Mouse (Mus musculus): ENCODE measurements around the gene Amot.

Gene Amot

DNA sequence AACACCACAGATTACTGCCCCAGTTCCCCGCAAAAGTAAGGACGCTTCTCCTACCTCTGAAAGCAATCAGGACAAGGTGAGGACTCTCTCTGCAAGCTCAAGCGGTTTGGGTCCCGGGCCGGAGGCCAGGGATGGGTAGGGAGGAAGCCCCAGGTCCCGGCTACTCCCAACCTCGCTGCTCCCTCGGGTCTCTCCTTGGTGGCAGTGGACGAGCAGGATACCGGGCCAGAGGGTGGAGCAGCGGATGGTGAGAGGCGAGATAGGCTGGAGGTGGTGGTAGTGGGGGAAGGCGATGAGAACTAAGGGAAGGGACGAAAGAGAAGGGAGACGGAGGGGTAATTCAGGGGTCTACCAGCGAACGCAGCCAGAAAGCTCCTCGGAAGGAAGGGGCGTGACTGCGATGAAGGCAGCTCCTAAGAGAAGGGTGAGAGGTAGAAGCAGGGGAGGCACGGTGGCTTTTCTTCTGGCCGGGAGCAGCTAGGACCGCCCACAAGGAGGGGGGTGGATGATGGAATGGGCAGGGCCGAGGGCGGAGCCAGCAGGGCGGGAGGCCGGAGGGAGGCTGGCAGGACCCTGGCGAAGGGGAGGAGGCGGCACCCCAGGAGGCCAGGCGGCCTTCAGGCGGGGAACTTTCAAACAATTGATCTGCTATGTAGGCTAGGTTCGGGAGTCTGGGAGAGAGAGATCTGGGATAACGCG is at the start of gene Amot:
Gene Amot, minus strand, starts transcription at position 465 of the 699 bp plus-strand sequence.
- DNase-seq (ENCODE audit: low spot score) = peak; percentile 85

DNA sequence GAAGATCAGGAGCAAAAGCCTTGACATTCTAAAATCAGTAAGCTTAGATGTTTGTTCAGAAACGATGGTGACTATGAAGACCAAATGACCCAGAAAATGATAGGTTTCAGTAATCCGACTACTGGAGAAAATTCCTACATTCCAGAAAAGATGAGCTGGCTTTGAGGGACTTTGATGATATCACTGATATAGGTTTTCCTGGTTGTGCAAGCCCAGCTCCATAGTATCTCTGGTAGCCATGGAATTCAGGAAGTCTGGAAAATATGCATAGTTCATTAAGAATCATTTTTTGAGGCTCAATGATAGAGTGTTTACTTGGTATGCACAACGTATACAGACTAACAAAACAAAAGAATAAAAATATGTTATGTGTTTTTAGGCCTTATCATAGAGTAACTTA is 40.1 kb upstream of the Amot start:
- no peak for DNase-seq (ENCODE audit: low spot score)

DNA sequence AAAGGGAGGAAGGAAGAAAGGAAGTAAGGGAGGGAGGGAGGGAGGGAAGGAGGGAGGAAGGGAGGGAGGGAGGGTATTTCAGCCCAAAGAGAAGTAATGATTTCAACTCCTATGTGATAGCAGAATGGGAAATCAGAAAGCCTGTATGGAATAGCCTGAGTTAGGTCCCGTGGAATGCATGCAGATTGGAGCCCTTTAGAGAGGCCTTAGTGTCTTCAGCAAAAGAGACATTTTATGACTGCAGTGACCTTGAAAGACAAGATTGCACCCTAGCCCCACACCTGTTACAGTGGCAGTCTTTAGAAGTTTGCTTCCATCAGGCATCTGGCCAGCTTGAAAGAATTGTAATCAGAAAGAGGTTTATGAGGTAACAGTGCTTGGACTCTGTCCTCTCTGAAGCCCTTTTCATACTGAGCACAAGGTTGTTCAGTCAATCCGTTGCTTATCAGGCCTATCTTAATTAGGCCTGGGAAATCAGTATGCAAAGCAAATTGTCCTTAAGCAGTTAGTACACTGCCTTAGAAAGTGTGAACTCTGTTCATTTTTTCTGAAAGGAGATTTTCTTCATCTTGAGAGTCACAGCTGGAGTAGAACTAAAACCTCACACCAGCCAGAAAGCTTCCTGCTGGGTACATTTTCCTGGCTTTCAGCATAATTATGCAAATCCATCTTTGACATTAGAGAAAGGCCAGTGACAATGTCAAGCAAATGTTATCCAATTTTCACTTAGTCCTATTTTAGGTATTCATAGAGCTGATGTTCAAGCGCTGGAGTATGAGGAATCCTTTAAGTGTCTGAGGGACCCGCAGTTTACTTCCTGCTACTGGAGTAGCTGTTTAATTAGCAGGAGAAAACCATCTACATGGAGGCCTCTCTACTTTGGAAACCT is 38.9 kb upstream of the Amot start:
- no peak for DNase-seq (ENCODE audit: low spot score)

DNA sequence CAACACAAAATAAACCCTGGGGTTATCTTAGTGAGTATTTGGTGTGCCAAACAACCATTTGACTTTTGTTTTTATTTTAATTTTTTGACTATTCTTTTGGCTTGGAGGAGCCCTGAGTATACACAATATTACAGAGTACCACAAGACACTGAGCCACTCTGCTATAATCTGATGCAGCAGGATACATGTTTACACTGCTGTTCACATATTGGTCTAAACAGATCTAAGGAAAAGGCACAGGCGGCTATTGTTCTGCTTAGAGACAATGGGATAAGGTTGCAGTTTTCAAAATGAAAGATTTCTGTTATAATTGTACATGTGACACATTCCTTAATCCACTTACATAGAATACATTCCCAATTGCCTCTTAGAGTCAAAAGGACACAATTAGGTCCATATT is 36.1 kb upstream of the Amot start:
- DNase-seq (ENCODE audit: low spot score) = no peak

DNA sequence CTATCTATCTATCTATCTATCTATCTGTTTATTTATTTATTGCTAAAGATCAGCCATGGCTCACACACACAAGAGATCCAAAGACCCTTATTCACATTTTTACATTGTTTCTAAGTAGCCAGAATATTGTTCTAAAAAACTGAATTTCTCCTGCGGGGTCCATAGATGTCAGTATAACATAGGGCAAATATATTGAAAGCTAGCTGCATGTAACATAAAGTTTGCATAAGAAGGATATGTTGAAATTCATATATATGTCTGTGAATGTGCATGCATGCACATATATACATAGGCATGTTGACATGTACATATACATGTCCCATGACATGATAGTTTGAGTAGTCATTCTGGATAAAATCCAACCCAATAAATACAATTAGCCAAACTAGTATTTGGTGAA is 35.3 kb upstream of the Amot start:
- DNase-seq (ENCODE audit: low spot score) = no peak

DNA sequence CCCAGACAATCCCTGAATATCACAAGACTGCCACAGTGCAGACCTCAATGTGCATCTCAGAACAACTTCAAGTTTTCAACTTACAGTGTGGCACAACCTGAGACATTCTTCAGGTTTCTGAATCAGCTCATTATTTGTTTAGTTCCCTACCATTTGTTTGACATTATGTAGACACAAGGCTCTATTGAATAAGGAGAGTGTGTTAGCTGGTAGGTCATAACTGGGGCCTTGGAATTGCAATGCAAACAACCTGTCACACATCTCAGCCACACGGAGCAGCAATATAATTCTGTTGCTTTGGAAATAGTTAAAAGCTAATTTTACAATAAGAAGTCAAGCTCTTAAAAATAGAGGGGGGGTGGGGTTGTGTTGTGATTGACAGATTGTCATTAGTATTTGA is 24.6 kb upstream of the Amot start:
- no peak for DNase-seq (ENCODE audit: low spot score)

DNA sequence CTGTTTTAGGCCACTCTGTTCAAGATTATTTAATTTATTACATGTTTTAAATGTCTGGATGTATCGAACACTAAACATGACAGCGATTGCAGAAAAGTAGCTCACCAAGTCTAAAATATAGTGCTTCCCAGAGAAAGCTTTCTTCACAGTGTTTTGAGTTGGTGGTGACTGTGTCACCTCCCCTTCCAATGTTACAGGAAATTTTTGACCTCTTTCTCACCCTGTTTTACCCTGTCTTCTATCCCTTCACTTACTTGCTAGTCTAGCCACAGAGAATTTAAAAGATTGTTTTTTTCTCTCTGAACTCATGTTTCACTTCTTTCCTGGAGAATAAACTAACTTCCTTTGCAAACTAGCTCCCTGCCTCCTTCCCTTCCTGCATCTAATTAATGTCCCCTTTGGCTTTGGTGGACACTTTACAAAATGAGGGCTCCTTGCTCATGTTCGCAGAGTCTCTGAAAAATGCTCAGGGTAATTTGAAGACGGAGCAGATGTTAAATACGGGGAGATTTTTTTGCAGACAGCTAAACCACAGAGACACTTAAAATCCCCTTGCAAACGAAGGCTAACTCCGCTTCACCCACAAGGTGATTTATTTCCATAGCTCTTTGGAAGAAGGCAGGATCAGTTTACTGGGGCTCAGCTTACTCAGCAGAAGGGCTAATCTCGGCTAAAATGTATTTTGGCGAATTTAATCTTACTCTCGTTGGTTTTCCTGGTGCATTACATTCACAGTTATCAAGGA is 11.5 kb upstream of the Amot start:
- DNase-seq (ENCODE audit: low spot score) = peak; percentile 8

DNA sequence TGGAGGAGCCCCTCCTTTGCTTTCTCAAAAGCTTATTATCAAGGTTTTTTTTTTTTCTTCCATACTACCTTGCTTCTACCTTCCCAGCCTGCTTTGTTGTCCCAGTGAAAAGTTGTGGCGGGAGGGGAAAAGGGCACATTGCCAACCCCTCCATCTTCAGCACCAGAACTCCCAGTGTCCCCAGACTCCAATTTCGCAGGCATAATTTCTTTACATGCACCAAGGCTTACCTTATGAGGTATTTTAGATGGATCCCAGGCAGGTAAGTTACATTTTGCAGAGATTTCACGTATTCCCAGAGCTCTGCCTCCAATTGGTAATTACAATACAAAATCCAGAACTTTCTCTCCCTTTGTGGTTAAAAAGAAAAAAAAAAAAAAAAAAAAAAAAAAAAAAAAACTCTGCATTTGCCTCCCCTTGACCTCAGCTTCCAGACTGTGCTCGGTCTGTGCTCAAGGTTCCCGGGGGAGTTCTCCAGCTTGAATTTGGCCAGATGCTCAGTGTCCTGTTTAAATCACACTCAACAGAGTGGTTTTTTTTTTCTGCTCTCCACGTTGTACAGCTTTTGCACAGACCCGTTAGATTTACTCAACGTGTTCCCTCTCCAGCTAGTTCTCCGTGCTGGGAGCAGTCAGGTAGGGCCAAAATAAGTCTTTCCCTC is 10.6 kb upstream of the Amot start:
- DNase-seq (ENCODE audit: low spot score) = peak; percentile 41

DNA sequence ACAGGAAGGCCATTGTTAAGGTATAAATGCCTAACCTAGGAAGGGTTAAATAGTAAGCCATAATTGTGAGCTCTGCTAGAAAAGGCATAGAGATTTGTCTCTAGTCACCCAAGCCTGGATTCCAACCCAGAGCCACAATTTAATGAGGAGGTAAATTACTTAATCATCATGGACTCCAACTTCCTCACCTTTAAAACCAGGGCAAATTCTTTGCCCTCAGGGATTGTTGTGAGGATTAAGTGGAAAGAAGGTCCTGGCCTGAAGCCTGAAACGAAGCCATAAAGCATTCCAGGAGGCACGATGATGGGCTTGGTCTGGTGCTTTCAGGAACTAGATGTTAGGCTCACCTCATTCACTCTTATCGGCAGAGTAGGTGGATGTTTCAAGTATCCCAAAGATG is 5.7 kb upstream of the Amot start:
- no peak for DNase-seq (ENCODE audit: low spot score)

DNA sequence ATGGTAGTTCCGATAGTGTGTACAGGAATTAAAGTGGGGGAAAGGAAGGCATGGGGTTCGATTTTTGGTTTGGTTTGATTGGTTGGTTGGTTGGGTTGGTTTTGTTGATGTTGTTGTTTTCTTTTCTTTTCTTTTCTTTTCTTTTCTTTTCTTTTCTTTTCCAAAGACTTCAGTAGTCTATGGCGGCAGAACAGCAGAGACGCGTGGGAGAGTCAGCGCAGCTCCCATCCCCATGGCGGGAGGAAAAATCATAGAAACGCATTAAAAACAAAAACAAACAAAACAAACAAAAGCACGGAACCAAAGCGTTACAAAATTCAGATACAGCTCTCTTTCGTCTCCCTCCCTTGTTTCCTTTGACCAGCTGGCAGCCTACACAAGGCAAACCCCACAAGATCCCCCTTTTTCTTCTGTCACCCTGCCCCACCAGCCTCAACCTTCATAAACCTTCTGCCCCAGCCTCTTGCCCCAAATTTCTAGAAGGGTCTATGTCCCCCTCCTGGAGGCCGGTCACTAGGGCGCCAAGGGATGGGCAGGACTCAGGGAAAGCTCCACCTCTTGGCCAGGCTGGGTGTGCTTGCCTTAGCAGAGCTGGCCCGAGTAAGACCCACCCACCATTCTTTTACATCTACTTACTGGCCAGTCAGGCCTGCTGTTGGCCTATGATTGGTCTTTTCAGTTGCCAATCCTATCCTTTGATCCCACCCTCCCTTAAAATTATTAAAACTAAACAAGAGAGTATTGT is 648 bp upstream of the Amot start:
- DNase-seq (ENCODE audit: low spot score) = peak; percentile 82

DNA sequence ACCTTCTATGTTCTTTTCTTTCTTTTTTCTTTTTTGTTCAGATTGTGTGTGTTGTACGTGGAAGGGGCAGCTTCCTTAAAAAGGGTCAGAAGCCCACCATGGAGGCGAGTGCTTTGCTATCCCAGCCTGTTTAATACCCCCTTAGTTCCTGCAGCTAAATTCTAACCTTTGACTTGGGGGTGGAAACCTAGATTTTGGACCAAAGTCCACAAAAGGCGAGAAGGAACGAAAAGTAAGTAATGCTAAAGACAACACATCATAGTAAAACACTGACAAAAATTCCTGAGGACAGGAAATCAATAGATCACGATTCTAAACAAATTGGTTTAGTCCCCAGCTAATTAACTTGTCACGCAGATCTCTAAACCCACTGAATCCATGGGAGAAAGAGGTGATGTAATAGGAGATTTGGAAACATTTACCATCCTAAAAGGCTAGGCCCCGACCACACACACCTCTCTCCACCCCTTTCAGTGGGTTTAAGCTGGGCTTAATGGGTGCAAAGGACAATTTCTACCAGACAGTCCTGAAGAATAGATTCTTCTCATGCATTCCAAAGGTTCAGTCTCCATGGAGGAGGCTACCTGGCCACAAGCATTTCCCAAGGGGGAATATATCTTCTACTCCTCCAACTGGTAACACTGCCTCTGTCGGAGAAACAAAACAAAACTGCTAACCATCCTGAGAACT is 3.2 kb downstream of the Amot start:
- no peak for DNase-seq (ENCODE audit: low spot score)

DNA sequence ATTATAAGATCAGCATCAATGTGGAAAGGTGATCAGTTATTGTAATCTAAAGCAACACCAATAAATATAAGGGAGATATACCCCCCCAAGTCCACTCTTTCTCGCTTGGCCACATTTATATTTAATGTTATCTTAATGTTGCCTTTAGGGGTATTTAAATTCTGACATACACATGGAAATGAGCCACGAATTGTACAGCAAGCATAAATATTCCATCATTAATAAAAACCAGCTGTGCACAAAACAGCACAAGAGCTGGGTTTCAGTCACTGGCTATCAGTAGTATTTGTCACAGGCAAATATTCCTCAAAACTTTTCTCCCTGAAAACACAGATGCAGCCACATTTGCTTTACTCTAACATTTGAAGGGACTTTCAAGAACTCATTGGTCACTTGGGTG is 5.9 kb downstream of the Amot start:
- DNase-seq (ENCODE audit: low spot score) = no peak

DNA sequence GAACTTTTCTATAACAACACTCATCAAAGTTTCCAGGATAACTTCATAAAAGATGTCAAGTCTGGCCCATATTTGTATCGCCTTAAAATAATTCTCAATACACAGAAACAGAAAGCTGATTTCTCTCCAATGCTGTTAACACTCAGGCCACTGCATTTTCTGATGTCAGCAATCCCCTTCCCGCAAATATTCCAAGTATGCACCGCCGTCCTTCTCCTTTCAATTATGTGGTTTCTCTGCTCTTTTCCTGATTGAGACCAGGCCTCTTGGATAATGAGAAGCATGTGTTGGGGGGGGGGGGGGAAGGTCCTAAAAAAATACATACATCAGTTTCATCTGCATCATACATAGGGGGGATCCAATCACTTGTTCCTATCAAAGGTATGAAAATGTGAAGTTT is 6.3 kb downstream of the Amot start:
- DNase-seq (ENCODE audit: low spot score) = peak; percentile 42

DNA sequence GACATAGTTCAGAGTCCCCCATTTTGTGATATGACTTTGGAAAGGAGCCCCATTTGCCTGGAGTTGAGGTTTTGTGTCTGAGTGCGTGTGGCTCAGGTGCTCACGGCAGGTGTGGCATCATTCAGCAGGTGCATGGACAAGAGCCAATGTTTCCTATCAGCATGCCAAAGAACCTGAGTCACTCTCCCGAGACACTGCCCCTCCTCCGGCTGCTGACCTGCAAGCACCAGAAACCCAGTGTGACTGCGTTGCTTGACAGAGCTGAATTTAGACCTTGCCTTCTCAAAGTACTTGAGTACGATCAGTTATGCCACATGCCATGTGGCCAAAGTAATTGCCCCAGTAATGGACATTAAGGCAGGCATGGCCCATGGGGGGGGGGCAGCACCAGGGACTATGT is 7.5 kb downstream of the Amot start:
- DNase-seq (ENCODE audit: low spot score) = no peak

DNA sequence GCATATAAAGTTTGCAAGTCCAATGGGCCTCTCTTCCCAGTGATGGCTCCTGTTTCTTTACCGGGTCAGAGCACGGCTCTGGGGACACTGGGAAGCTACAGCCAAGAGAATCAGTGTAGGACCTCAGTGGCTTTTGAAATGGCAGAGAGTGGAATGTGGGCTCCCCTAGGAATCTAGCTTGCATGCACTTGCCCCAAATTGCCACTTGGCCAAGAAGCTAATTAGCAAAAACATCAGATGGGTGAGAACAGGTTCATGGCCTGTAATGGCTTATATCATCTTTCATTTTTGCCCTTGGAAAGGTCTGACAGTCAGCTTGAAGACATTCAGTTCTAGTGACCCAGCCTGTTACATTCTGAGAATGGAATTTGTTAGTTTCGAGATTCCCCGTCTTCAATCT is 9.6 kb downstream of the Amot start:
- DNase-seq (ENCODE audit: low spot score) = no peak

DNA sequence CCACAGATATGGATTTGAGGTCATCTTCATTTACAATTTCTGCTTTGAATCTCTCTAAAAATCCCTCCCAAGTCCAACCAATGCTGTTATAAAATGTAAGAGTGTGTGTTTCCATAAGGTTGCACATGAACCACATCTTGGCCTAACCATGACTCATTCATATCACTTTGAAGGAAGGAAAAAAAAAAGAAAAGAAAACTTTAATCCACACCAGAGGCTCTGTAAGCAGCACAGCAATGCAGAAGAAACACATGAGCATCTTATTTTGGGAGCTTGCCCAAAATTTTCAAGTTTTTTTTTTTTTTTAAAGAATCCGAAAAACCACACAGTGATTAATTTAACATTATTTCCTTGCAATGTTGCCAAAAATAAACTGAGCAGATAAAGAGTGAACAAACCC is 14.2 kb downstream of the Amot start:
- DNase-seq (ENCODE audit: low spot score) = no peak

DNA sequence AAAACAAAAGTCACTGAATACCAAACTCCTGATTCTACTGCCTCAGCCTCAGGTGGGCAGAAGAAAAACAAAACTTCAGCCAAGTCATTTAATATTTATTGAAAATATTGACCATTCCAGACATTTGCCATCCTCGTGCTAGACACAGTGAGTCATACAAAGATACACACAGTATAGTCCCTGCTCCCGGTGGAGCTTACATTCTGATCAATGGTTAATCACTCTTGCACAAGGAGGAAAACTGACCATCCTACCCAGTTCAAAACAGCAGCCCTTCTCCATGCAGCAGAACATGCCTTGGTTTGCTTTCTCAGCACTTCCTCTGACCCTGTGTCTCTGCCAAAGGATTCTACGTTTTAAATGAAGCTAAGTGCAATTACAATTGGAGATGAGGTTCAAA is 14.6 kb downstream of the Amot start:
- DNase-seq (ENCODE audit: low spot score) = no peak

DNA sequence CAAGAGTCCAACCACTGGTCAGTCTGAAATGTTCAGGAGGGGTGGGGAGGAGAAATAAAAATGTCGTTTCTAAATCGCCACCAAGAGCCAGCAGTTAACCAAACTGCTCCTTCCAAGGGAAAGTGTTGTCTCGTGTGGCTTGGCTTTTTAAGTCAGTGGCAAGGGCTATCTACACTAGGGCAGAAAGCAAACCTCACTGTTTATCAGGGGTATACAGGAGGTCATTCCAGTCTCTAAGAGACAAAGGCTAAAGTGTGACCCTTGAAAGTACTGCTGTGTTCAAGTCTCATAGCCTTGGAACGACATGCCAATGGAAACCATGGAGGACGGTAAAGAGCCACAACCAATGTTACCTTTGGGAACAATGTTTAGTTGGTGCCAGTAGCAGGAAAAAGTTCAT is 15.0 kb downstream of the Amot start:
- DNase-seq (ENCODE audit: low spot score) = no peak

DNA sequence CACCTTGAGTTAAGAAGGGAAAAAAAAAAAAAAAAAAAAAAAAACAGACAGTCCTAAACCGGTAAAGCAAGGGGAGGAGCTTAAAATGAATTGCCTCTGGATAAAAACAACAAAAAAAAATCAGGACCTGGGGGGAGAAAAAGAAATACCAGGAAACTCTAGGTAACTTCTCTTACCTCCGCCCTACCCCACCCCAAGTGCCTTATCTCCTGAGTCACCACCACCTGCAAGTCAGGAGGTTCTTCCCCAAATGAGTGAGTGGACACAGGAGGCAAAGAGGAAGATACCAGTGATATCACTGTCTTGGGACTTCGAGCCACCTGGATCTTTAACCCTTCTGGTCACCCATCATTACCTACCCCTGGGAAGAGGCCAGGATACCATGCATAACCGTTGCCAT is 19.5 kb downstream of the Amot start:
- no peak for DNase-seq (ENCODE audit: low spot score)

DNA sequence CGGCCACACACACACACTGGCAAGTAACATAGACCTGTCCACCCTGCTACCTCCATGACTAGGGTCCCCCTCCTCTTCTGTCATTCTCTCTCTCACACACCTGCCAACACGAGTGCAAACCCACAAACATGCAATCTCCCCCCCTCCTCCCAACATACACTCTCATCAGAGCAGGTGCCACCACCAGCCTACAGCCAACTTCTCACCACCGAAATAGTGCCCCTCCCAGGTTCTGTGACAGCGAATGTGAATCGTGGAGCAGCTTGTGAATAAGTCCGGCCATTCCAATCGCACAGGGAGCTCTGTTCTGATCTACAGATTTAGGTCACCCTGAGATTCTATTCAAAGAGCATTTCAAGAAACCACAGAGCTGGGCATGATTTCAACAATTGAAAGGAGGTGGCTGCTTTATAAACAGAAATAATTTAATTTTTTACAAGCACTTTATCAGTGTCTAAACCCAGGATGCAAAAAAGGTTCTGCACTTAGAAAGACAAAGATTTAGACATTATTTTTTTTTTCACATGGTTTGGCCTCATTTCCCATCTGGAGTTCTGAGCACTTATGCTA is 21.4 kb downstream of the Amot start:
- no peak for DNase-seq (ENCODE audit: low spot score)

DNA sequence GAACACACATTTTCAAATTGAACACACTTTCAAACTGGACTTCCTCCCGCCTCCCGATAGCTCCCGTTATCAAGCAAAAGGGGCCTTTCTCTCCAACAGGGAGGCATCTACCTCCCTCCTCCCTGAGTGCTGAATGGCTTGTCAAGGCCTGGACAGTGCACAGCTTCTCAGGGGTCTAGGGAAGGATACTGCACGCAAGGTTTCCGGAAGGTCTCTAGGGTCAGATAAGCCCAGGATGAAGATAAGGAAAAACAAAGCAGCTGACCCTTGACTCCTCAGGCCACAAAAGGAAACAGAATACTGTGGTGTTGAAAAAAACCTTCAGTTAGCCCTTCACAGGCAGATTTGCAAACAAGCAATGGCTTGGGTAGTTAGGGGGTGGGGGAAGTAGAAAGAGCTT is 22.6 kb downstream of the Amot start:
- DNase-seq (ENCODE audit: low spot score) = no peak

All from embryo, embryonic 10.5 days (tissue).